Mouse (Mus musculus) brain, embryonic 18.5 days (tissue): Measurements from ENCODE around the gene Cnga1.
"Not testable (repeated sequence)": the region's sequence is repeated elsewhere in the genome, so short reads cannot be mapped to it uniquely, and the experiment has no call there.

Source experiments
- DNase-seq: peaks from one replicate; pipeline ENCODE4 v3.0.0-alpha.2; 2012; ENCODE audit warnings: low read depth, low spot score

The Cnga1 gene

DNA sequence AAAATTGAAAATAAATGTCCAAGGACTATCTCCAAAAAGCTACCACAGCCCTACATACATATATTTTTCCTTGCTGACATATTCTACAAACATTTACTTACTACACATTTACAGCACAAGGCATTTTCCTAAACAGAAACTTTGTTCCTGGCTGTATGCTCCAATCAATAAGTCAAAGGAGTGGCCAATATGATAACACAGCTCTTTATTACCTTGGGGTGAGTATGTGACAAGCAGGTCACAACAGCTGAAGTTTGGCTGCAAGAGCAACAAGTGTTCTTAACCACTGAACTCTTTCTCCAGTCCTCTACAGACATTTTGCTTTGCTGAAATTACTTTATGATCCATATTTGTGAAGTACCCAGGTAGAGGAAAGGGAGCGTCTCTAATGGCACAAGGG lies 4.0 kb downstream of the Cnga1 start:
- DNase-seq: no peak

DNA sequence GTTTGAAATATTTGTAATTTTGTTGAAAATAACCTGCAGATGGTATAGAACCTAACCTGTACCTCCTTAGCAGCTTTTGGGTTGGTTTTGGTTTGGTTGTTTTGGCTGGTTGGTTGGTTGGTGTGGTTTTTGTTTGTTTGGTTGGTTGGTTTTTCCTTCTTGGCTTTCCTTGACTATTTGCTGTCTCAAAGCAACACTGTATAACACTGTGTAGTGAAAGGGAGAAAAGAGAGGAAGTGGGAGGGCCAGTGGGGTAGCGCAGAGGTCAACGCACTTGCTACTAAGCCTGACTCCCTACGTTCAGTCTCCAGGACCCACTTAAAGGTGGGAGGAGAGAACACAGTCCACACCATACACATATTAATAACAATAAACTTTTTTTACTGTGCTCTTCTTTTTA lies 7.5 kb downstream of the Cnga1 start:
- DNase-seq: no peak

DNA sequence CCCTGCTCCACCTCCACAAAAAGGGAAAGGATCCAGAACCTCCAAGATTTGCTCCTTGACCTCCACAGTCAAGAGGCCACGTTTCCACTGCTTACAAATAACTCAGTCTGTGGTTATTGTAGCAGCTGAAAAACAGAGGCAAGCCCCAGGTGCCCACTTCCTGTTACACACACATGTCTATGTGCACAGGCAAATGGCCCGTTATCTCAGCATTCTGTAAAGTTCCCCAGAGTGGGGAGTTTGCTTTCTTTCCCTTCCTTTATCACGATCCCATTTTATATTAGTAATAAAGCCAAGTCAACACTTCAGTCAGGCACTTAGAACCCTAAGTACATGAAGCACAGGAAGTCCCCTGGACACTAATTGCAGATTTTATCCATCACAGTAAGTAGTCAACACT lies 8.0 kb downstream of the Cnga1 start:
- no peak for DNase-seq

DNA sequence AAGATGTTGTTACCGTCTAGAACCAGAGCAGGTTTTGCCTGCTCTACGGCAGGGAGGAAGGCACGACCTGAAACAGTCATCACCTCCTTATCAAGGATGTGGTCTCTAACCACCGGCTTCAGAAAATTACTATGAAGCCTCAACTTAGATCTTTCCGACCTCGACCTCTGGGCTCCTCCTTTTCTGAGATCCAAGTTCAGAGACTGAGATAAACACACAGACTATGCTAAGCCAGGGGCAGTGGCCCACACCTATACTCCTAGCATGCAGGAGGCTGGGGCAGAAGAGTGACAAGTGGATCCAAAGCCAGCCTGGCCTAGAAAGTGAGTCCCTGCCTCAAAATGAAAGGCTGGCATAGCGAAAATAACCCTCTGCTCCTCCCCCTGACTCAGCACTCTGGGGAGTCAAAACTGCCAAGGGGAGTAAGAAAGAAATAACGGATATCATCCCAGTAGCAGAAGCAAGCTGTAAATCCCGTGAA lies 9.2 kb downstream of the Cnga1 start:
- DNase-seq: no peak

DNA sequence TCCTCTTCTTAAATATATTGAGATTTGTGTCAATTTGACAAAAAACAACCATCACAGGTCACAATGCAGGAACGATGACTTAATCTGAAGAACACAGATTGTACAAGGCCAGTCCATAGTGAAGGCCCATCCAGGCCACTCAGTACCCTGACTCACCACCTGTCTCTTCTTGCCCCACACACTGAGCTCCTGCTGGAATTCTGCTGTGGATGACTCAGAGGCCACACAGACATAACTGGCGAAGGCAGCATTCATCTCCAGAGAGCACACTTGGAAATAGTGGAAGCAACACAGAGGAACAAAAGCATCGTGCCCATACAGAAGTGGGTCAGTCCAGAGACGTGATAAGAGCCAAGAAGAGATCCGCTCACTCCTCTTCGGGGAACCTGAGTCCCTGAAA lies 14.0 kb downstream of the Cnga1 start:
- no peak for DNase-seq

DNA sequence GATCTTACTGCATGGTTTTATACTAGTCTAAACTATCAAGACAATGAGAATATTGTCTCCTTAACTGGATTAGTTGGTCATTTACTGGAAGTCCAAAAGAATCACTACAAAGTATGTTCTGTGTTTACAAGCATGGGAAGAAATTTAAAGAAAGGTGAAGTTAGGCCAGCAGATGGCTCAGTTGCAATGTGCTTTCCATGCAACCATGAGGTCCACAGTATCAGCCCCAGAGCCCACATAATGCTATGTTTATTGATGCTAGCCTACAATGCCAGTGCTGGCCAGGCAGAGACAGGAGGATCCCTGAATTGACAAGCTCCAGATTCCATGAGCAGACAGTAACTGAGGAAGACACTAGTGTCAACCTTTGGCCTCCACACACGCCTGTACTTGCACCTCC lies 23.1 kb downstream of the Cnga1 start:
- no peak for DNase-seq

DNA sequence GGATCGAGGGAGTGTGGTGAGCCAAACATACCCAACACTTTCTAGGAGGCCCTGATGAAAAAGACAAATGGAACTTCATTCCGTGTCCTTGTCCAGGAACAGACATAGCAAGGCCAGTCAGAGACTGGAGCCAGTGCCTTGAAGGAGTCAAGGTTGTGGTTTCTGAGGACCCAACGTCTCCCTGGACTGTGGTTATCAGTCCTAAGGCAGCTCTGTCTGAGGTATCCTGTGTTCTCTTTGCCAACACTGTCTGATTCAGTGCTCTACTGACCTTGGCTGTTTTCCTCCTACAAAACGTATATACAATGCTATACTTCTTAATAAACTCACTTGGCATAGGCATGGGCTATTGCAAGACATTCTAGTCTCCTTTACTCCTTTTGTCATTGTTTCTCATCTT lies 26.7 kb downstream of the Cnga1 start:
- DNase-seq: no peak

DNA sequence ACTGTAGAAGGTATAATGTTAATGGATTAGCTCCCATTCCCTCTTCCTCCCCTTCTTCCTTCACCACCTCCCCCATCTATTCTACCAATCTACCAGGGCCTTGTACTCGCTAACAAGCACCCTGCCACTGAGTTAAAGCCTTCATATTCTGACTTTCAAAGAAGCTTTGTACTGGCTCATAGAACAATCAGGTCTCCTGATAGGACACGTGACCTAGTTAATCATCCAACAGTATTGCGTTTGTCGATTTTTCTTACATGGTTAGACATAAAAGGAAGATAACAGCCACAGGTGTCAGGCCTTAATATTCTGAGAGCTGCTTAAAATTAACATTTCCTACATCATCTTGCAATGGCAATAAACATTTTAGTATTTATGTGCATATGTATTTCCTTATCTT lies 40.9 kb downstream of the Cnga1 start:
- DNase-seq: no peak

DNA sequence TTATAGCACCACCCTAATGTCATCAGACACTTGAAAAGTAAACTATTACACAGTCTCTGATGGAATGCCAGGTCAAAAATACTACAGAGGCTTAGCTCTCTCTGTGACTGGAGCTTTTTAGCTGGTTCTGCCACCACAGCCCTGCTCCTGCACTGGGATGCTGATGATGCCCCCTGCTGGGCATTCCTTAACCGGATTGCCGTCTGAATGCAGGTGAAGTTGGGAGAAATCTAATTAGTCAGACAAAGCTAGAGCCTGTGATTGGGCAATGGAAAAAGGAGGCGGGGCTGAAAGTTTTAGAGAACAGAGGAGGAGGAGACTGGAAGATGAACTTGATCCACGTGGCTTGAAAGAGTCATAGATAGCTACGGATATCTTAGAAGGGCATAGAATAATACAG lies 43.1 kb downstream of the Cnga1 start:
- DNase-seq: no peak

DNA sequence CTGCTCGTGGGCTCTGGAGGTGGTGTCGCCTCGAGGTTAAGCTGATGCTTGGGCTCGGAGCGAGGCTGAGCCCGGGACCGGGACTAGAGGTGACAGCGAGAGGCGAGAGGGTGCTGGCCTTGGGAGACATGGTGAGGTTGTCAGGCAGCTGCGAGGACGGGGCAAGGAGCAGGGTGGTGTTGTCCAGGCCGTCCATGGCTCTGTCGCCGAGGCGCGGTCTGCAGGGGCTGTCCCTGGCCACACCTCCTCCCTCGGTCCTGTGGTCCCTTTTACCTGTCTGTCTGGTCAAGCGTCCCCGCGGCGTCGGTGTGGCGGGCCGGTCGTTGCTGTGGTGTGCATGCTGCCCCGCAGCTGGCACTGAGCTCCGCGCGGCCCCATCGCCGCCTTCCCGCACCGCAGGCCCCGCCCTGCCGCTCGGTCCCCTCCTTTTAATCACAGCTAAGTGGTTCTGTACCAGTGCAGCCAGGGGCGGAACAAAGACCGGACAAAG lies 56.8 kb downstream of the Cnga1 start, which contains the start of gene Gm5868:
Gene Gm5868, minus strand, starts transcription at position 360 of the 490 bp plus-strand sequence.
- no peak for DNase-seq

DNA sequence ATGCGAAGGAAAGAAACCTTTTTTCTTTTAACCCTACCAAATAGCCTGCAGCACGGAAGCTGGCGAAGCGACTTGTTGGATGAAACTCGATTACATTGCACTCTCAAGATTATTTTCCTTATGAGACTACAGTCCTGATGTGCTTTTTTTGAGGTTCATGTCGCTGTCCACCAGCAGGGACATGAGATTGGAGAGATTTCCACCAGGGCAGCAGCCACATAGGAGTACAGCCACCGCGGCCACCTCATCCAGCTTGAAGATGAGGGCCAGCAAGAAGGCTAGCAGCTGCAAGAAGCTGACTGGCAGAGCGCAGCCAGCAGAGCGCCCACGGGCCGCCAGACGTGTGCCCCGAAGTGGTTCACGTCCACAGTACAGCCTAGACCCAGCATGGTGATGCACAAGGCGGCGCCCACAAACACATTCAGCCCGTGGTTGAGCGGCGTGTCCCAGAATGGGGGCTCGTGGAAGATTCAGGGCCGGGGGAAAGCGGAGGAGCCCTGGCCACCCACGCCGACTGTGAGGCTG lies 57.3 kb downstream of the Cnga1 start:
- DNase-seq: not testable (repeated sequence)

DNA sequence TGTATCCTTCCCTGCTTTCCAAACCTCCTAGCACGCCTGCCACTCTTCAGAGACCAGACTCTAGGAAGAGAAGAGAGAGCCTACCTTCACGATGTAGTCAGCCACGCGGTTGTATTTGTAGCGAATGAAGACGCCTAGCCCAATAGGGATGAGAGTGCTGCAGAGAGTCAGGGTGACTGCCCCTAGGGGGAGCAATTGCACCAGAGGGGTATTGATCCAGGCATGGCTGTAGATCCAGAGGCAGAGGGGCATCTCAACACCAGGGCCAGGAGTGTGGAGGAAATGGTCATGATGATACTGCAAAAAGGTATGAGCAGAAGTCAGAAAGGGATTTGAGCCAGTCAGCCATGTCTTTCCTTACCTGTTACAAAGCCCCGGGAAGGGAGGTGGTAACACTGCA lies 58.0 kb downstream of the Cnga1 start:
- not testable (repeated sequence) for DNase-seq

DNA sequence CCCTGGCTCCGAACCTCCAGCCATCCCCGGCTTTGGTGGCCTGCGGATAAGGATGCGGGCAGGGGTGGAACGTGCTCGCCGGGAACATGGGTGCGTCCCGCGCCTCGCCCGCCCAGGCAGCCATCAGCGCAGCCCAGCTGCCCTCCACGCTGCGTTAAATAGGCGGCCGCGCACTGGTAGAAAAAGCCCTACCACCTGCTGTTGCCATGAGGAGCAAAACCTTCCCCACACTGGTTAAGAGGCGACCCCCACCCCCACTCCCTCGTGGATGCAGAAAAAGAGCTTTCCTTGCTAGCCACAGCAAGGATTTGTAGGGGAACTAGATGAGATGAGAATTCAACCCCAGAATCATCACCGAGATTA lies 63.1 kb downstream of the Cnga1 start, which contains the start of gene Zar1:
Gene Zar1, minus strand, starts transcription at position 285 of the 363 bp plus-strand sequence.
- not testable (repeated sequence) for DNase-seq

DNA sequence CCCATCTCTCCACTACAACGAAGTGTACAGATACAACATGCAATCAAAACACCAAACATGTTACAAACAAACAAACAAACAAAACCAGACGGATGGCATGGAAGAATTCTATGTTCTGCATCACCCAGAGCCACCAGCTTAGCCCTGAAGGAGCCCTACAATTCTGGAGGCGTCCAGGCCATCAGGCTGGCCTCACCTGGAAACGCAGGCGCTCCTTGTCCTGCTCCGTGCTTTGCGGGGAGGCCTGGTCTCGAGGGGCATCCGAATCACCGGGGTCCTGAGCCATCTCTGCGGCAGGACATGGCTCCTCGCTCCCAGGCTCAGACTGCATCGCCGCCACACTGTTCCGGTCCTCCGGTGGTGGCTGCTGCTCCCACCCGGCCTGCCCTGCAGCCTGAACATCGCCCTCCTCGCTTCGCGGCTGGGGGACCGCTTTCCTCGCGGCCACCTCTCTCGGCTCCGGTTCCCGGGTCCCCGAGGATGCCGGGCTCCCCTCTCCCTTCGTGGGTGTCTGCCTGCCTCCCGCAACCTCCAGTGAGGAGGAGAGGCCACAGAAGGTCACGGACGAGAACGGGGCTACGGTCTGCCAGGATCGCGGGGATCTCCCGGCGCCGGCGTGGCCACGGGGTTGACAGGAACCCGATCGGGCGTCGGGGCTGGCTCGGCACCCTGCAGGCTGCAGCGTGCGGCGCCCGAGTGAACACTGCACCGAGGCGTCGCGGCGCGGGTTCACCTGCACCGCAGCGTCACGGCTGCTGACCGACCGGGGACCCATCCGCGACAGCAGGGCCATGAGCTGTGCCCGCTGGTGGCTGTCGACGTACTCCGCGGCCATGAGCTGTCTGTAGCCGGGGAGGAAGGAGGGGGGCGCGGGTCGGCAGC lies 63.7 kb downstream of the Cnga1 start:
- not testable (repeated sequence) for DNase-seq

DNA sequence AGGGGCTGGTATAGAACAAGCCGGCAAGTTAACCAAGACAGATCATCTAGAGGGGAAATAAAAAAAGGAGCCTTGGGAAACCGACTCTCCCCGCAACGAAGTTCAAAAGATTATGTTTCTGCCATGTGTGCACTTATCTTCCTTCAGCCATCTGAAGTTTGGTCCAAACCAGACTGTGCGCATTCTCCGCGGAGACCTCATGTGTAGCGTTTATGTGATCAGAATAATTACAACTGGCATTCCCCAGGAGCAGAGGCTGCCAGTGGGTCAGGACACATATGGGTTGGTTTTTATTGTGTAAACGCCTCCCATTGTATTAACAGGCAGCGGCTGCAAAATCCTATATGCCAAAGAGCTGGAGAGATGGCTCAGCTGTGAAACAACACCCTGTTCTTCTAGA lies 64.5 kb downstream of the Cnga1 start:
- not testable (repeated sequence) for DNase-seq

DNA sequence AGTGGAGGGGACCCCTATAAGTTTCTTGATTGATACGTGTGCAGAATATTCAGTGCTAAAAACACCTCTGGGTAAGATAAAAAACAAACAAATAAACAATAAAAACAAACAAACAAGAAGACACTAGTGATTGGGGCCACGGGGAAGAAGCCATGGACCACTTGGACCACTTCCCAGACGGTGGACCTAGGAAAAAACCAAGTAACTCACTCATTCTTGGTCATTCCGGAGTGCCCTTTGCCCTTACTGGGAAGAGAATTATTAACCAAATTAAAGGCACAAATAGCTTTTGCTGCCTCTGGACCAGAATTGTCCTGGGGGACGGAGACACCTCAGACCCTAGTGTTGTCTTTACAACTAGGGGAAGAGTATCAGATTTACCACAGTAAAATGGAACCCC lies 78.5 kb downstream of the Cnga1 start:
- DNase-seq: no peak

DNA sequence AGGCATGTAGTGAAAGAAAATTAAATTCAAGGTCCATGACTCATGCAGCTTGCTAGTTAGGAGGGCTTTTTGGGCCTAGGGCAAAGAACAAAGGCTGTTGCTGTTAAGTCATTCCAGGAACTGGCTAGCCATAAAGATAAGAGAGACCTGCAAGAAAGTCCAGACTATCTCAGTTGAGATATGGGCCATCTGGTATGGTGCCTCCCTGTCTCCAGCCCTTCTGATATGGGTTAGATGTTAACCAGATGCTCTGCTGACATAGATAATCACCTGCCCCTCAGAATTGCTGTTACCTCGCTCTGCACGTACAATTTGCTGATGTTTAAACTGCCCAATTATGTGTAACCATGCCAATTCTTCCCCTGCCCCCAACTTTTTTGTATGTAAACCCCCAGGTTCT lies 80.9 kb downstream of the Cnga1 start:
- DNase-seq: not testable (repeated sequence)

DNA sequence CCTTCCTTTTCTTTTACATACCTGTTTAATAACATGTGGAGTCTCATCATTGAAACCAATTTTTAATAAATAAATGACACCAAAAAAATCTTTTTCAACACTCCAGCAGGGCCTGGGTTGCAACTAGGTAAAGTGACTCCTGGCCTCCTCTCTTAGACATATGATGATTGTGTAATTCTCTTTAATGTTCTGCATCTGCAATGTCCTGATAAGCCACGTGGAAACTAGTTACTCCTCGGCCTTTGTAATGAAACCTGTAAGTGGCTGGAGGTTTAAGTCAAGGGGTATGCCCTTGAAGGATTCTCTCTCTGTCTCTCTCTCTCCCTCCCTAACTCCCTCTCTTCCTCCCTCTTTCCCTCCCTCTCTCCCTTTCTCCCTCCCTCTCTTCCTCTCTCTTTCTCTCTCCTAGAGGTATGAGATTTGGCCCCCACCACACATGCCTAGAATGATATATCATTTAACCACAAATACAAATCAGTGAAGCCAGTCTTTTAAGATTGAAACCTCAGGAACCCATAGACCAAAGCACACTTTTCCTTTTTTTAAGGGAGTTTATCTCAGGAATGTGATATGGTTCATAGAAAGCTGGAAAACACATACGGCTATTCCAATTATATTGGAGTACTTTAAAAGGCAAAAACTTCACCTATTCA lies 83.0 kb downstream of the Cnga1 start:
- no peak for DNase-seq

DNA sequence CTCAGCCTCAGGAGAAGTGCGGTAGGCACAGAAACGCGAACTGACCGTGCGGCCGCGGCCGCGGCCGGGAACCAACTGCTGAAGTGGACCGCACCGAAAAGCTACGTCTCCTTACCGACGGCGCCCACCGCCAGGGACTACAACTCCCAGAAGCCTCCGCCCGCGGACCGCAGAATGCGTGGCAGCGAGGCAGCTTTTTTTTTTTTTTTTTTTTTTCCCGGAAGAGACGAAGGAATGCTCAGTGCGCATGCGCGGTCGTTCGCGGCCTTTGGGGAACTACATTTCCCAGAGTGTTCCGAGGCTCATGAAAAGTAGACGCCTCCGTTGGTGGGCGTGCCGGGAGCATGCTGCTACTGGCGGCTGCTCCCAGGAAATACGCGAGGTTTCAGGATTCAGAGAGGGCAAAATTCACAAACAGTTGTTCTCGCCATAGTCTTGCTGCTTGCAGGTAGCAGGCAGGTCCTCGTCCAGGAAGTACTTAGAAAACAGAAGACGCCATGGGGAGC lies 84.5 kb downstream of the Cnga1 start, which contains the start of gene Nfxl1:
Gene Nfxl1, minus strand, starts transcription at position 141 of the 506 bp plus-strand sequence.
- peak; percentile 97 for DNase-seq

DNA sequence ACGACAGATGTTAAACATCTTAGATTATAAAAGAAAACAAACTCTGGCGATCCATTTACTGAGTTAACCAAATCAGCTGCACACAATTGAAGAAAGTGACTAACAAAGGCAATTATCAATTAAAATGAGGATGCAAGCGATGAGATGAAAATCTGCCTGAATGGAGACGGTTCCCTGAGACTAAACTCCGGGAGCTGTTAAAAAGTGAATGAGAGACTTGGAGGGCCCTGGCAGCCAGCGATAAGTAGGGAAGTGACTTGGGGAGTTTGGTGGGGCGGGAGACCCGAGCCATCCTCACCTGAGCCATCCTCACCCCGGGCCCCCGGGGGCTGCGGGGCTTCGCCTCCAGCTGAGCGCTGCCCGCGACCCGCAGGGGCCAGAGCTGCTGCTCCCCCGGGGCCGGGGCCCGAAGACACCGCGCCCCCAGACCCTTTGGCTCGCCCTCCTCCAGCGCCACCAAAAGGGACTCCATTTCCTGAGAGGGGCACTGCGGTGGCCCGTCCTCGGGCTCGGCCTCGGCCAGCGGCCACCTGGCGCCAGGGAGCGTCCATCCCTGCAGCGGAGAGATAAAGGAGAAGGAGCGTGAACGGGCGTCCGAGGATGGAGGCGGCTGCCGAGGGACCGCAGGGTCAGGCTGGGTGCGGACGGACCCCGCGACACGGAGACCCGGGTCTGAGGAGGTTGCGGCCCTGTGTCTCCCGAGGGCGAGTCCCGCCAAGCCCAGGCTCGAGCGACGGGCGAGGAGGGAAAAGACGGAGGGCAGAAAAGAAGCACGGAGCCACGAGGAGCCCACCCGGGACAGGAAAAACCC lies 85.2 kb downstream of the Cnga1 start:
- DNase-seq: no peak

DNA sequence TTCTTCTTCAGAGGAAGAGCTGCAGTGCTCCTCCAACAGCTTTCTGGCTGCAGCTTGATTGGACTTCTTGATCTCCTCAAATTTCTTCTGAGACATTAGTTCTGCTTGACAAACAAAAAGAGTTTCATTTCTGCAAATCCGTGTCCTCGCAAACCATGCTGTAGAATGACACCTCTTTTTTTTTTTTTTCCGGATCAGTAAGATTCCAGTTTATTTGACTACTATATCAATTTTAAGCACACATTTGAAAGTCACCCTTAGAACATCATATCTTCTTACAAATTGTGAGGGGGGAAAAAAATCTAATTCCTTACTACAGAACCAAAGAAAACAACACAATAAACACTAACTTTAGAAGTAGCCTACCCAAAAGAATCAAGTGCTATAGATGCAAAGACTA lies 87.8 kb downstream of the Cnga1 start:
- no peak for DNase-seq
